Mouse (Mus musculus) ES-Bruce4 (cell line): ENCODE data around the gene Msl1.

ENCODE experiments used
- CTCF ChIP-seq: IDR thresholded peaks from one replicate; pipeline ENCODE4 v1.8.1; 2011; ENCODE audit warnings: low read depth, low read length
- EP300 ChIP-seq: IDR thresholded peaks from 2 replicates; pipeline ENCODE4 v1.6.1; 2011; ENCODE audit warnings: low read depth, low read length; ENCODE audit not compliant: insufficient read depth
- POLR2A ChIP-seq: IDR thresholded peaks from one replicate; pipeline ENCODE4 v1.8.1; 2011; ENCODE audit warnings: low read length; ENCODE audit not compliant: insufficient read depth

- no peak for TF ChIP-seq CTCF
- TF ChIP-seq POLR2A = no peak
- TF ChIP-seq EP300 = no peak
Measured at GRCm38 (mm10) chr11:98750351-98751201, 44.7 kb upstream of the Msl1 start.
